Mouse (Mus musculus) ES-E14 (cell line): Measurements from ENCODE around the gene Cadm1. TPM values are rescaled to one million over a fixed set of nuclear protein-coding genes. Genes with fewer than 3 reads are reported as not detected.

Source experiments
- DNase-seq: peaks from one replicate; pipeline ENCODE4 v3.0.0-alpha.2; 2013; ENCODE audit warnings: low read depth, low spot score
- H3K27ac ChIP-seq: 2 replicates; pipeline ENCODE4 v1.5.1; 2012; ENCODE audit warnings: low read depth, mild to moderate bottlenecking, low read length, moderate library complexity, mixed read lengths; ENCODE audit not compliant: poor library complexity, insufficient read depth, severe bottlenecking
- H3K36me3 ChIP-seq: 2 replicates; pipeline ENCODE4 v1.6.1; 2012; ENCODE audit warnings: mild to moderate bottlenecking, low read length, moderate library complexity, mixed read lengths; ENCODE audit not compliant: control insufficient read depth, poor library complexity, insufficient read depth, severe bottlenecking
- H3K4me1 ChIP-seq, 2 experiments: fragments of 150-350 bp in 1 of 2; sonication (generic) in 1 of 2; 2 replicates each; pipeline ENCODE4 v1.6.1; 2012; ENCODE audit warnings: low read length in 2 of 2, mild to moderate bottlenecking in 1 of 2, mixed read lengths in 1 of 2; ENCODE audit not compliant: control insufficient read depth in 2 of 2, insufficient read depth in 2 of 2, poor library complexity in 1 of 2
- H3K4me3 ChIP-seq, 2 experiments: fragments of 150-350 bp in 1 of 2; sonication (generic) in 1 of 2; 2 replicates each; pipeline ENCODE4 v1.5.1; 2012; ENCODE audit warnings: low read length in 2 of 2, low read depth in 1 of 2, mild to moderate bottlenecking in 1 of 2, mixed read lengths in 1 of 2; ENCODE audit not compliant: insufficient read depth in 1 of 2, poor library complexity in 1 of 2, severe bottlenecking in 1 of 2
- H3K9ac ChIP-seq: 2 replicates; pipeline ENCODE4 v1.6.1; 2012; ENCODE audit warnings: low read depth, mild to moderate bottlenecking, low read length, mixed read lengths; ENCODE audit not compliant: poor library complexity, insufficient read depth, severe bottlenecking
- H3K9me3 ChIP-seq: fragments of 150-350 bp; sonication (generic); 2 replicates; pipeline ENCODE4 v1.6.1; 2012; ENCODE audit warnings: low read depth, mild to moderate bottlenecking, low read length; ENCODE audit not compliant: control insufficient read depth, insufficient read depth
- CHD2 ChIP-seq: IDR thresholded peaks from 2 replicates; pipeline ENCODE4 v1.6.1; 2014; ENCODE audit warnings: mild to moderate bottlenecking, low read depth, low read length, inconsistent platforms
- HCFC1 ChIP-seq: IDR thresholded peaks from 2 replicates; pipeline ENCODE4 v1.6.1; 2012; ENCODE audit warnings: low read length, inconsistent platforms, borderline replicate concordance; ENCODE audit not compliant: insufficient read depth
- MAFK ChIP-seq: IDR thresholded peaks from 2 replicates; pipeline ENCODE4 v1.6.1; 2014; ENCODE audit warnings: mild to moderate bottlenecking, low read depth, low read length, inconsistent platforms; ENCODE audit not compliant: insufficient read depth
- ZC3H11A ChIP-seq: IDR thresholded peaks from 2 replicates; pipeline ENCODE4 v1.6.1; 2012; ENCODE audit warnings: low read depth, mild to moderate bottlenecking, inconsistent platforms, low read length, borderline replicate concordance
- ZNF384 ChIP-seq: IDR thresholded peaks from 2 replicates; pipeline ENCODE4 v1.6.1; 2012; ENCODE audit warnings: low read depth, low read length, inconsistent platforms
- in situ Hi-C, 2 experiments: fragments of 600-800 bp; cut with MboI; formaldehyde crosslinking; loops; one replicate each; pipeline ENCODE4 v1.15.1; 2025; ENCODE audit warnings: low sequenced_read_pairs in 2 of 2, inconsistent platforms in 1 of 2; ENCODE audit not compliant: unreplicated experiment in 2 of 2
- total RNA-seq: library from RNA; depleted of rRNA; stranded (reverse); fragments of 300-350 nt; gene quantifications from 2 replicates; pipeline ENCODE4 v1.2.3, GENCODE M21; 2012

Cadm1 gene
- total RNA-seq, 1 experiment: 78.7 TPM

DNA sequence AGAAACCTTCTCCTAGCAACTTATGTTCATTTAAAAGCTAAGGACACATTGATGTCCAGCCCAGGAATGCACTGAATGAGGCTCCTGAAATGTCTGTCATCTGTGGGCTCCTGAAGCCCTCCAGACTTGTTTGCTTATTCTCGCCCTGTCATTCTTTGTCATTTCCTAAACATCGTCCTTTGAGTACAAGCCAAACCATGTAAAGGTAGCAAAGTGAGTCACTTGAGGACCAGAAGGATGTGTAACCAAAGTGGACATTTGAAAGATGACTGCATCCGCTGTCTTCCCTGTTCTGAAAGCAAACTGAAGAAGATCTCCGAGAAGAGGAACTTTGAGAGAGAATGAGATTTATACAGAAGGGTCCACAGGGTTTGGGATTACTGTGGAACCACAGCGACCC is 157.6 kb downstream of the Cadm1 start:
- in situ Hi-C loops: no loop called here
- TF ChIP-seq HCFC1 (no peak), ZNF384 (no peak), MAFK (no peak), CHD2 (no peak), ZC3H11A (no peak)
- Histone ChIP-seq H3K9me3 (no peaks in the 10 kb centered on the region), H3K27ac (no peak overlapping the region), H3K4me1 (no peaks in the 10 kb centered on the region), H3K4me3 (no peak overlapping the region), H3K9ac (no peak overlapping the region), H3K36me3 (no peaks in the 10 kb centered on the region)
- DNase-seq: no peak

DNA sequence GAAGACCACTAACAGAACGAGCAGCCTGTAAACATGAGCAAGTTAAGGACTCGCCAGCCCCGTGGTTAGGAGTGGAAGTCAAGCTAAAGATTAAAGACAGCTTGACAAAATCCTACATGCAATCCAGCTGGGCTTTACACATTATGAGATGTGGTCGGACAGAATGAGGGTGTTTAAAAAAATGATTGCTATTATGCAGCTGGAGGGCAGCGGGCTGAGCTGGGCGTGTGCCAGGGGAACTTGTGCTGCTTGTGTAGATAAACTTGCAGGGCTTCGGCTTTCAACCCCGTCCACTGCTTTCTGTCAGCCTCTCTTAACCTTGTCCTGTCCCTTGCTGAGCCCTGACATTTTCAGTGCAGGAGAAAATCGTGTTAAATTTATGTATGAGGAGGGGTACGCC is 158.3 kb downstream of the Cadm1 start:
- in situ Hi-C loops: no loop called here
- H3K4me3 ChIP-seq: no peak overlapping the region
- H3K36me3 ChIP-seq: no peaks in the 10 kb centered on the region
- H3K27ac ChIP-seq: no peak overlapping the region
- DNase-seq: no peak
- no peak overlapping the region for H3K9ac ChIP-seq
- no peaks in the 10 kb centered on the region for H3K4me1 ChIP-seq
- H3K9me3 ChIP-seq: no peaks in the 10 kb centered on the region
- TF ChIP-seq ZC3H11A (no peak), MAFK (no peak), ZNF384 (no peak)

DNA sequence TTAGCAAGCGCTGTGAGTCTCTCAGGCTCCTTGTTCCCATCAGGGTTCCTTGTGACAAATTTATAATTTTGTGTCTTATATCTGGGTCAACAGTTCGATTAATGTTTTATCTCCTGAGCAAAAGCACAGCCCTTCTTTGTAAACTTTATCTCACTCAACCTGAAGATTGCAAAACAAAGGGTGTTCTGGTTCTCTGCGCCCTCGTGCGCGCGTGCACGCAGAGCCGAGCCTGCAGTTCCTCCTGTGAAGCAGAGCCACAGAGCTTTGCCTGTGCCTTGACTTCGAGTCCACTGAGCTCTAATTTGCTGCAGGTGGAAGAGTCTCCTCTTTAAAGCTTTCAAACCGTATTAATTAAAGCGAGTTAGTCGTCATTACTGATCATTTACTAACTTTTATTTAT is 162.9 kb downstream of the Cadm1 start:
- H3K27ac ChIP-seq: no peak overlapping the region
- H3K4me1 ChIP-seq: no peaks in the 10 kb centered on the region
- no peaks in the 10 kb centered on the region for H3K36me3 ChIP-seq
- no peaks in the 10 kb centered on the region for H3K9me3 ChIP-seq
- no peak for DNase-seq
- in situ Hi-C loops: no loop called here
- no peak overlapping the region for H3K4me3 ChIP-seq
- H3K9ac ChIP-seq: no peak overlapping the region
- TF ChIP-seq ZNF384: no peak
- no peak for TF ChIP-seq ZC3H11A
- no peak for TF ChIP-seq MAFK
- TF ChIP-seq HCFC1: no peak

DNA sequence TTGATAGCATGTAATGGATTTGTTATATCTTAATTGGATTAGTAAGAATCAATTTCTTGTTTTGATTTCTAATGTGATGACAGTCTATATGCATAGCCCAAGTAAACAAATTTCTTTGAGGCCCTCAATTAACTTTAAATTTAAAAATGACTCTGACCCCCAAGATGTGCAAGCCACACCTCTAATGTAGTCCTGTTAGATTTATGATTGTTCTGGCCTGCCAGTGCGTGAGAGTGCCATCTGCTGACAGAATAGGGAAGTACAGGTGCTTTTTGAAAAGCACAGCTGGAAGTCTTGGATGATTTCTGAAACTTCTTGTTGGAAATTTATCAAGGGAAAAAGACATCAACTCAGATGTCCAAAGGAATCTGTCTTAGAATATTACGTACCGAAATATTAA is 169.1 kb downstream of the Cadm1 start:
- no peak overlapping the region for H3K27ac ChIP-seq
- no peak overlapping the region for H3K4me3 ChIP-seq
- peaks cover 2 to 6% of the 10 kb centered on the region in 2 experiments; a peak in 2 of 4 replicates for H3K4me1 ChIP-seq
- no peaks in the 10 kb centered on the region for H3K9me3 ChIP-seq
- no peaks in the 10 kb centered on the region; the same call in 1 of the 2 replicates for H3K36me3 ChIP-seq
- no peak for DNase-seq
- H3K9ac ChIP-seq: no peak overlapping the region
- TF ChIP-seq CHD2 (no peak), ZC3H11A (peak; percentile 59), ZNF384 (no peak)
- in situ Hi-C loops: no loop called here

DNA sequence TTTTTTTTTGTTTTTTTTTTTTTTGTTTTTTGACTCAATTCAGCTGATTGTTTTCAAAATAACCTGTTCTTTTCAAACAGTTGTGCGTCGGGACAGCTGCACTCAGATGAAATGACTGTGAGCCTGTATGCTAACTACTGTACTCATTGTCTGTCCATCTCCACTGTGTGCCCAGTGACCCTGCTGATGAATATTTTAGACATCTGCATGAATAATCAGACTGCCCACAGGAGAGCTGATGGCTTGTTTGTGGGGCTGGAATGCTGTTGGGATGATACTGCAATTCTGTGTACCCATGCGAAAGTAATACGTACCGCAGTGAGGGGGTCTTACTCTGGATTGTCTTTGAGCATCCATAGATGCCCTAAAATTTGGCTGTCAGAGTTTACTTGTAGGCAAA is 170.0 kb downstream of the Cadm1 start:
- Histone ChIP-seq H3K9me3 (no peaks in the 10 kb centered on the region), H3K9ac (no peak overlapping the region), H3K4me3 (no peak overlapping the region), H3K36me3 (no peaks in the 10 kb centered on the region; the same call in 1 of the 2 replicates), H3K27ac (no peak overlapping the region), H3K4me1 (peaks cover 2 to 6% of the 10 kb centered on the region in 2 experiments; a peak in 2 of 4 replicates)
- in situ Hi-C loops: no loop called here
- no peak for DNase-seq
- TF ChIP-seq MAFK (no peak), CHD2 (no peak), ZNF384 (no peak), HCFC1 (no peak), ZC3H11A (no peak)
